Mouse (Mus musculus) heart, embryonic 15.5 days (tissue): ENCODE measurements around the gene Gmds. TPM values are rescaled to one million over a fixed set of nuclear protein-coding genes. Genes with fewer than 3 reads are reported as not detected.

Experiments
- ATAC-seq: fragments of 200-750 bp; cut with Nextera tagmentation; replicated peaks from 2 replicates; pipeline ENCODE4 v1.8.0; 2017; ENCODE audit warnings: low read depth, moderate TSS enrichment; ENCODE audit not compliant: insufficient number of reproducible peaks, insufficient read depth, low FRiP score
- H3K27ac ChIP-seq: fragments of 300-500 bp; sonication (generic); 2 replicates; pipeline ENCODE4 v1.5.1; 2015; ENCODE audit warnings: mild to moderate bottlenecking, inconsistent platforms
- H3K27me3 ChIP-seq: fragments of 300-500 bp; sonication (generic); 2 replicates; pipeline ENCODE4 v1.6.1; 2015; ENCODE audit warnings: inconsistent platforms
- H3K36me3 ChIP-seq: fragments of 300-500 bp; sonication (generic); 2 replicates; pipeline ENCODE4 v1.6.1; 2015; ENCODE audit warnings: mild to moderate bottlenecking, inconsistent platforms
- H3K4me1 ChIP-seq: fragments of 300-500 bp; sonication (generic); replicated peaks from 2 replicates; pipeline ENCODE4 v1.6.1; 2015; ENCODE audit warnings: inconsistent platforms
- H3K4me2 ChIP-seq: fragments of 300-500 bp; sonication (generic); 2 replicates; pipeline ENCODE4 v1.6.1; 2015; ENCODE audit warnings: inconsistent platforms, mild to moderate bottlenecking, moderate library complexity
- H3K4me3 ChIP-seq: fragments of 300-500 bp; sonication (generic); 2 replicates; pipeline ENCODE4 v1.5.1; 2015; ENCODE audit warnings: mild to moderate bottlenecking, inconsistent platforms
- H3K9ac ChIP-seq: fragments of 300-500 bp; sonication (generic); 2 replicates; pipeline ENCODE4 v1.6.1; 2015; ENCODE audit warnings: mild to moderate bottlenecking, inconsistent platforms
- H3K9me3 ChIP-seq: fragments of 300-500 bp; sonication (generic); replicated peaks from 2 replicates; pipeline ENCODE4 v1.6.1; 2016; ENCODE audit warnings: inconsistent platforms
- WGBS: fragments of 180-500 bp; shearing (Covaris S2); methylation state at CpG from one replicate; pipeline ENCODE4 v1.1.7; 2015; ENCODE audit warnings: mixed read lengths; 5-methylcytosine and 5-hydroxymethylcytosine counted together
- polyA plus RNA-seq: library from polyadenylated mRNA; unstranded; fragments of >200 nt; fragmentation: Nextera tagmentation; extraction: Ambion mirVana; gene quantifications from 2 replicates; pipeline ENCODE4 v1.2.1, GENCODE M21; 2015

Gene Gmds
- polyA plus RNA-seq, 1 experiment from 2014 or later: 19.4 TPM

DNA sequence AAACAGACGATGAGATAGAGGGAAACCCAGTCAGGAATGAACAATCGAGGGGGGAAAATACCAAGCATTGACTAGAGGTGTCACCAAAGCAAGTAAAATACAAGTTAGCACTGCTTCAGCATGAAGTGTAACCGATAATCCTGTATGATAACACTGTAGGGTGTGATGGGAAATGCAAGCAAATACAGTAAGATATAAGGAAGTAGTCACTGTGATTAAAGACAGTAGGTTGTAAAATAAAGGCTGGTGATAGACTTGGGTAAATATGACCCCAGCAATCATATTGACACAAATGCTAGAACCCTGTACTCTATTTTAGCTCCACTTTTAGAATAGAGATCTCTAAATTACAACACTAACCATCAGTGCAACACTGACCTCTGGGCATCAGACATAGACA, 21.2 kb downstream of the Gmds start:
- no peak overlapping the region for H3K4me2 ChIP-seq
- no peaks in the 10 kb centered on the region for H3K9me3 ChIP-seq
- no peak overlapping the region for H3K27ac ChIP-seq
- H3K4me3 ChIP-seq: no peak overlapping the region
- H3K27me3 ChIP-seq: no peaks in the 10 kb centered on the region
- no peak overlapping the region for H3K9ac ChIP-seq
- no peaks in the 10 kb centered on the region for H3K36me3 ChIP-seq
- WGBS: 71% methylated on average over 3 of the region's 3 CpGs
- no peak for ATAC-seq
- H3K4me1 ChIP-seq: no peaks in the 10 kb centered on the region

DNA sequence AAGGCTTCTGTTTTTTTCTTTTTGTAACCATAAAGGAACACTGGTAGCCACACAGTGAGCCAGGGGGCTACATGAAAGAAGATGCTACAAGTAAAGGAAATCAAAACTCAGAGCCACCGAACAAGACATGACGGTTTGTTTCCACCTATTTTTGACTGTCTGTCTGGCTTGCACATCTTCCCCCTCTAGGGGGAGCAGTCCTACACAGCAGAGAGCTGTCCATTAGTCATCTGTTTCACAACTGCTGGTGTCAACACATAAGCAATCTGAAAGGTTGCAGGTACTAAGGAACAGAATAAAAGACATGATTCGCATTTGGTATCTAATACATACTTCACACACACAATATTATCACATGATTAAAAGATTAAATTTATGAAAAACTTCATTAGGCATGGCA, 25.9 kb downstream of the Gmds start:
- H3K4me1 ChIP-seq: no peaks in the 10 kb centered on the region
- H3K36me3 ChIP-seq: no peaks in the 10 kb centered on the region
- H3K4me2 ChIP-seq: no peak overlapping the region
- no peak overlapping the region for H3K27ac ChIP-seq
- 51% methylated on average over 3 of the region's 3 CpGs for WGBS
- no peaks in the 10 kb centered on the region for H3K27me3 ChIP-seq
- no peak overlapping the region for H3K9ac ChIP-seq
- ATAC-seq: no peak
- H3K4me3 ChIP-seq: no peak overlapping the region
- no peaks in the 10 kb centered on the region for H3K9me3 ChIP-seq

DNA sequence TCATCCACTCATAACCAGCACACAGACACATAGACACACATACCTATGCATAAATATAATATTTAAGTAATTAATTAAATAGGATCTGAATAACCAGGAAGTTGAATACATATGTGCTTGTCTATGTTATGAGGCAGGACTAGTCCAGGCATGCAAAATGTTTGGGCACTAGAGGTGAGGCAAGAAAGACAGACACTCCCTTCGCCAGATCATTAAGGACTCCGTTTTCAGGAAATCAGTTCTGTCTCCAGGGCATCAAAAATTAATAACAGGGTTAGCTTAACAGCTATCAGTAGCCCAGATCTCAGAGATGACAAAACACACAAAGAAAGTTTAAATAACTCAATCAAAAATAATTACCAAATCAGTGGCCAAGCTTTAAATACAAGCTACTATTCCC, 27.1 kb downstream of the Gmds start:
- Histone ChIP-seq H3K36me3 (no peaks in the 10 kb centered on the region), H3K4me1 (no peaks in the 10 kb centered on the region), H3K4me3 (no peak overlapping the region), H3K4me2 (no peak overlapping the region), H3K27me3 (no peaks in the 10 kb centered on the region), H3K27ac (no peak overlapping the region), H3K9ac (no peak overlapping the region), H3K9me3 (no peaks in the 10 kb centered on the region)
- WGBS: 90% methylated on average over 2 of the region's 2 CpGs
- no peak for ATAC-seq

GRCm38 (mm10) chr13:32298456-32298855, 40.1 kb downstream of the Gmds start:
- no peak overlapping the region for H3K27ac ChIP-seq
- no peaks in the 10 kb centered on the region for H3K36me3 ChIP-seq
- H3K4me2 ChIP-seq: no peak overlapping the region
- H3K4me1 ChIP-seq: no peaks in the 10 kb centered on the region
- H3K9ac ChIP-seq: no peak overlapping the region
- H3K27me3 ChIP-seq: no peaks in the 10 kb centered on the region
- no peaks in the 10 kb centered on the region for H3K9me3 ChIP-seq
- ATAC-seq: no peak
- WGBS: 51% methylated on average over 1 of the region's 1 CpGs
- H3K4me3 ChIP-seq: no peak overlapping the region

- H3K27ac ChIP-seq: no peak overlapping the region
- no peaks in the 10 kb centered on the region for H3K9me3 ChIP-seq
- H3K4me3 ChIP-seq: no peak overlapping the region
- no peaks in the 10 kb centered on the region for H3K4me1 ChIP-seq
- WGBS: 41% methylated on average over 5 of the region's 5 CpGs
- no peak overlapping the region for H3K9ac ChIP-seq
- no peak for ATAC-seq
- no peak overlapping the region for H3K4me2 ChIP-seq
- no peaks in the 10 kb centered on the region for H3K36me3 ChIP-seq
- no peaks in the 10 kb centered on the region for H3K27me3 ChIP-seq
These were observed 41.1 kb downstream of the Gmds start for GRCm38 (mm10) chr13:32297398-32297797.

DNA sequence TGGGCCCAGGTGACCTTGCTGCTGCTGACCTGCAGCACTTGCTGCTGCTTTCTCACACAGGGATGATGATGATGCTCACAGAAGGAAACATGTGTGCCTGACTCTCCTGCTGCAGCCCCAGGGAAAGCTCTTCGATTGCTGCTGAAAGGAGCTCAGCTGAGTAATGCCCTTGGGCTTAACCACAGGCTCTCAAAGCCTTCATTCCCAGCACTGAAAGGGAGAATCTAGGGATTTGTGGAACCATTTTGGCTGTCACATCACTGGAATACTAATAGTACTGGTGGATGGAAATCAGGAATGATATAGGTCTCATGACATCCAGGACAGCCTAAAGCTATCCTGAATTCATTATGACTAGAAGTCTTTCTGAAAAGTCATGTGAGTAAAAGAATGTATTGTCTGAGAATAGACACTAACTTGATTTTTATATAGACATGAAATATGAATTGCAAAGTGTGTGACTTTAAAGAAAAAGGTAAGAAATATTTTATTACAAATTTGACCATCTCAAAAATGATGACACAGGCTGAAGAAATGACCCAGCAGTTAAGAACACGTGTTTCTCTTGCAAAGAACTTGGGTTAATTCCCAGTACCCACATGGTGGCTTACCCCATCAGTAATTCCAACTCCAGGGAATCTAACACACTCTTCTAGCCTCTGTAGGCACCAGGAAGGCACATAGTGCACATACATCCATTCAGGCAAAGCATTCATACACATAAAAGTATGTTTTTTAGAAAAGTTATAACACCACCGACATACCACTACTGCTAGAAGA, 43.9 kb downstream of the Gmds start:
- no peak overlapping the region for H3K4me3 ChIP-seq
- H3K4me1 ChIP-seq: no peaks in the 10 kb centered on the region
- H3K36me3 ChIP-seq: no peaks in the 10 kb centered on the region
- ATAC-seq: no peak
- 71% methylated on average over 3 of the region's 3 CpGs for WGBS
- no peaks in the 10 kb centered on the region for H3K9me3 ChIP-seq
- H3K27ac ChIP-seq: no peak overlapping the region
- H3K9ac ChIP-seq: no peak overlapping the region
- no peaks in the 10 kb centered on the region for H3K27me3 ChIP-seq
- H3K4me2 ChIP-seq: no peak overlapping the region

DNA sequence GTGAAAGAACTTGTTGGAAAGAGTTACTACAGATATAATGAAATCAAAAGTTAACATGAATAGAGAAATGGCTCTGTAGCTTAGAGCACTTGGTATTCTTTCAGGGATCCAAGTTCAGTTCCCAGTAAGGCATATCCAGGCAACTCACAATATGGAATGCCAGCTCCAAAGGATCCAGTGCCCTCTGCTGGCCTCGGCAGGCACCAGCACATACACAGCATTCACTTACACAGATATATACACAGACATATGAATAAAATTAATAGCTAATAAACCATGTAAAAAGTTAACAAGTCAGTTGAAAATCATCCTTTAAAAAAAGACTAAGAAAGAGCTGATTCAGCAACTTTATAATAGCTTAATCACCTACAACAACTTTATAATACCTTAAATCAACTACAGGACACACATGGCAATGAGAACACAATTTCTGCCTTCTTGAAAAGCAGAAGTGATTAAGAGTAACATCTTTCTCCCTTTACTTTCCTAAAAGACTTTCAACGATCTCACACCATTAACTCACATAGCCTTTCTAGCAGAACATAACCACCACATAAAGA, 65.5 kb downstream of the Gmds start:
- H3K4me3 ChIP-seq: no peak overlapping the region
- no peak for ATAC-seq
- 88% methylated on average over 2 of the region's 2 CpGs for WGBS
- H3K27me3 ChIP-seq: no peaks in the 10 kb centered on the region
- H3K4me1 ChIP-seq: peaks cover 3% of the 10 kb centered on the region; the same call in 1 of the 2 replicates
- H3K36me3 ChIP-seq: no peaks in the 10 kb centered on the region
- H3K9ac ChIP-seq: no peak overlapping the region
- H3K9me3 ChIP-seq: no peaks in the 10 kb centered on the region
- no peak overlapping the region for H3K4me2 ChIP-seq
- H3K27ac ChIP-seq: no peak overlapping the region

DNA sequence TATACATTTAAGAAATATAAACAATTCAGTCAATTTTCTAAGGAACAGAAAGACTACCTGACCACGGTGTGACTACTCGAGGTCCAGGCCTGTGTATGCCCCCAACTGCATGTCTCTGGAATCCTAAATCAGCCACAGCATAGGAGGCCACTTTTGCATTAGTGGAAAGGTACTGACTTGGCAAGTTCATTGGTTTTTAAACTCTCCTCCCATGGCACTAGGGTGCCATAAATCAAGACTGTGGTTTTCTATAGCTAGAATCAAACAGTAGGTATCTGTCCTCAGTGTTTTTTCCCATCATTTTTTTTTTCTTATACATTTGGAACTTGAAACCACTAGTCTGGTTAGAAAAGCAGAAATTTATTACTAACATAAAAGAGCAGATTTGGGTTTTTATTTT, 68.8 kb downstream of the Gmds start:
- H3K9me3 ChIP-seq: no peaks in the 10 kb centered on the region
- no peaks in the 10 kb centered on the region for H3K27me3 ChIP-seq
- WGBS: 49% methylated on average over 2 of the region's 2 CpGs
- no peak overlapping the region for H3K9ac ChIP-seq
- H3K4me1 ChIP-seq: peaks cover 9% of the 10 kb centered on the region; the same call in 1 of the 2 replicates
- H3K4me2 ChIP-seq: no peak overlapping the region
- H3K27ac ChIP-seq: no peak overlapping the region
- H3K4me3 ChIP-seq: no peak overlapping the region
- H3K36me3 ChIP-seq: no peaks in the 10 kb centered on the region
- ATAC-seq: no peak

- no peak overlapping the region for H3K9ac ChIP-seq
- H3K27me3 ChIP-seq: no peaks in the 10 kb centered on the region
- no peak overlapping the region for H3K27ac ChIP-seq
- ATAC-seq: no peak
- H3K4me1 ChIP-seq: peaks cover 9% of the 10 kb centered on the region; the same call in 1 of the 2 replicates
- H3K4me3 ChIP-seq: no peak overlapping the region
- WGBS: 67% methylated on average over 2 of the region's 2 CpGs
- no peaks in the 10 kb centered on the region for H3K36me3 ChIP-seq
- H3K4me2 ChIP-seq: no peak overlapping the region
- H3K9me3 ChIP-seq: no peaks in the 10 kb centered on the region
These were observed 69.3 kb downstream of the Gmds start for GRCm38 (mm10) chr13:32269261-32269660.

GRCm38 (mm10) chr13:32268284-32268683, 70.3 kb downstream of the Gmds start:
- no peak for ATAC-seq
- H3K27ac ChIP-seq: no peak overlapping the region
- H3K9ac ChIP-seq: no peak overlapping the region
- no peaks in the 10 kb centered on the region for H3K27me3 ChIP-seq
- WGBS: 31% methylated on average over 3 of the region's 3 CpGs
- H3K4me3 ChIP-seq: no peak overlapping the region
- H3K4me1 ChIP-seq: peaks cover 9% of the 10 kb centered on the region; the same call in 1 of the 2 replicates
- no peaks in the 10 kb centered on the region for H3K9me3 ChIP-seq
- no peak overlapping the region for H3K4me2 ChIP-seq
- no peaks in the 10 kb centered on the region for H3K36me3 ChIP-seq

DNA sequence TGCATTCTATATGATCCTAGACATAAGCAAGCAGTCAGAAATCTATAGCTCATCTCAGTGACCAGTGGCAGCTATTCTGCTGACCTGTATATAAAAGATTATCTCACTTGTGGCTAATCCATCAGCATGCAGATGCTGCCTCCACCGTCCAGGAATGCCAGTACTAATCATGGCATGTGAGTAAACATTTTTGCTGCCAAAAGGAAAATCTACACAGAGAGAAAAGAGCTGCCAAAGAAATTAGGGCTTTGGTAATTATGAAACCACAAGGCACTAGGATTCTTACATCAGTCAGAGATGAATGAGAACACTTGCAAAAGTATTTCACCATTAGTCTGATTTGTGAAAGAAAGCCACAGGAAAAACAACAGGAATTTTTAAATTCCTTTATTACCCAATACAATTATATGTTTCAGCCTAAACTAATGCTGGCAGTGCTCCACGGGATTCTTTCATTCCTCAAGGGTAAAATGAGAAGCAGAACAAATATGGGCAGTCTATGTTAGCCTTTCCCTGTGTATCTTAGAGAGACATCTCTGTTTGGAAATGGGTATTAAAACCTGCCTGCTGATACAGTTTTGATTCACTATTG, 71.3 kb downstream of the Gmds start:
- H3K9ac ChIP-seq: no peak overlapping the region
- no peak overlapping the region for H3K4me2 ChIP-seq
- 21% methylated on average over 2 of the region's 2 CpGs for WGBS
- peaks cover 9% of the 10 kb centered on the region; the same call in 1 of the 2 replicates for H3K4me1 ChIP-seq
- no peaks in the 10 kb centered on the region for H3K9me3 ChIP-seq
- no peaks in the 10 kb centered on the region for H3K27me3 ChIP-seq
- H3K27ac ChIP-seq: no peak overlapping the region
- no peak overlapping the region for H3K4me3 ChIP-seq
- no peak for ATAC-seq
- no peaks in the 10 kb centered on the region for H3K36me3 ChIP-seq
